Mouse (Mus musculus): ENCODE data around the gene Cyp2c70. TPM values are rescaled to one million over a fixed set of nuclear protein-coding genes. Genes with fewer than 3 reads are reported as not detected.
"Not testable (repeated sequence)": the region's sequence is repeated elsewhere in the genome, so short reads cannot be mapped to it uniquely, and the experiment has no call there.

Cyp2c70 gene
- polyA plus RNA-seq, 1 experiment = not detected

DNA sequence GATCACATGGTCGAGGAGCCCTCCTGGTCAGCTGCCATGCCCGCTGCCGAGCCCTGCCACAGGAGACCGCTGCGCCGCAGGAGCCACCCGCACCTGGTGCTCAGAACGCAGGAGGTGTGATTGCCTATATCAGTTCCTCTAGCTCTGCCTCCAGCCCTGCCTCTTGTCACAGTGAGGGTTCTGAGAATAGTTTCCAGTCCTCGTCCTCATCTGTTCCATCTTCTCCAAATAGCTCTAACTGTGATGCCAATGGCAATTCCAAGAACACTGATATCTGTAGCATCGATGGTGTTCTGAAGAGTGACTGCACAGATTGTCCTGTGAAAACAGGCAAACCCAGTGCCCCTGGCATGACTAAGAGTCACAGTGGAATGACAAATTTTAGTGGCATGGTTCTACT is 3.5 kb upstream of the Cyp2c70 start:
- no peak overlapping the region for H3K27ac ChIP-seq (ENCODE audit: insufficient read depth, low read depth, low read length)
- no peak for TF ChIP-seq POLR2A (IDR thresholded peaks at IDR 0.05; ENCODE audit: borderline replicate concordance, low read depth, low read length)
- no peak for TF ChIP-seq CTCF (IDR thresholded peaks at IDR 0.05; ENCODE audit: low read depth, low read length)
- no peaks in the 10 kb centered on the region for H3K4me1 ChIP-seq (ENCODE audit: control insufficient read depth, insufficient read depth, low read length)
- no peak overlapping the region for H3K4me3 ChIP-seq (ENCODE audit: insufficient read depth, low read length)

DNA sequence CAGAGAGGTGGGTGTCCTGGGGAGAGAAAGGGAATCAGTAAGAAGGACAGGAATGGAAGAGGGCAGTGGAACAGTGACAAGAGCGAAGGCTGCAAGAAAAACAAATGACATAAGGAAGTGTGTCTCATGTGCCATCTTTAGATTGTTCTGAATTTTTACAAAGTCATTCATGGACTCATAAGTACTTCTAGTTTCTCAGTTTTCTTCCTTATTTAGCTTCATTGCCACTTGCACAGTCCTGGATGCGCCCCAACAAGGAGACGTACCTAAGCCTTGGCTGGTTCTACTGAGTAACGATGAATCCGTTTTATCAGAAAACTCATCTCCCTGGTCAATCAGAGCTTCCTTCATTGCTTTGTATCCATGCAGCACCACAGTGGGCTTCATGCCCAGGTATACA is 3.5 kb downstream of the Cyp2c70 start:
- Histone ChIP-seq H3K4me3 (ENCODE audit: insufficient read depth, low read length) (no peak overlapping the region), H3K4me1 (ENCODE audit: control insufficient read depth, insufficient read depth, low read length) (no peaks in the 10 kb centered on the region), H3K27ac (ENCODE audit: insufficient read depth, low read depth, low read length) (no peak overlapping the region)
- TF ChIP-seq POLR2A (IDR thresholded peaks at IDR 0.05; ENCODE audit: borderline replicate concordance, low read depth, low read length) (no peak), CTCF (IDR thresholded peaks at IDR 0.05; ENCODE audit: low read depth, low read length) (no peak)

DNA sequence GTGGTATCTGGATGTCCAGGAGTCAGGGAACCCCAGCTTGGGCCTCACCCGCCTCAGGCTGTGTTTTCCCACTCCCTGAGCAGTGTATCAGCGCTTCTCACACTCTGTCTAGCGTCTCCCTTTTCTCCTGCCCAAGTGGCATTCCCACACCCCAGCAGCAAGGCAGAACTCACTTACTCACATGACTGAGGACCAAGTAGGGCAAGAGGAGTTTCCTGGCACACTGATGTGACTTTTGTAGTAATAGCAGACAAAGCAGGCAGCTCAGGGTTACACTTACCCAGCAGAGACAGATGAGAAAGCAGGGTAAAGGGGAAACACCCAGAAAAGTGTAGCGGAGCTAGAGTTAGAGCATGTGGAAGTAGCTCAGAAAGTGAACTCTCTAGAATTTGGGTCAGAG is 8.8 kb downstream of the Cyp2c70 start:
- no peaks in the 10 kb centered on the region for H3K4me1 ChIP-seq (ENCODE audit: control insufficient read depth, insufficient read depth, low read length)
- no peak overlapping the region for H3K4me3 ChIP-seq (ENCODE audit: insufficient read depth, low read length)
- TF ChIP-seq CTCF (IDR thresholded peaks at IDR 0.05; ENCODE audit: low read depth, low read length) (no peak), POLR2A (IDR thresholded peaks at IDR 0.05; ENCODE audit: borderline replicate concordance, low read depth, low read length) (no peak)
- no peak overlapping the region for H3K27ac ChIP-seq (ENCODE audit: insufficient read depth, low read depth, low read length)

DNA sequence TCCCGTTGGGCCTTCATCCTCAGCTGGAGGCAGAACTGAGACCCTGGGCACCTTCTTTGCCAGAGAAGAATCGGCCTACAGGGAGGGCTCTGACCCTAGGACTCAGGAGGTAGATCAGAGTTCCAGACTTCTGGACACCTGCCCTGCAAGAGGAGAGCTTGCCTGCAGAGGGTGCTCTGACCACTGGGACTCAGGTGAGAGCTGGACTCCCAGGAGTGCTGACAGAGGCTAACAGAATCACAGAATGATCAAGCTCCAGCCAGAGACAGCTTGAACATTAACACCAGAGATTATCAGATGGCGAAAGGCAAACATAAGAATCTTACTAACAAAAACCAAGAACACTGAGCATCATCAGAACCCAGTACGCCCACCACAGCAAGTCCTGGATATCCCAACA is 18.7 kb downstream of the Cyp2c70 start:
- not testable (repeated sequence) for H3K4me1 ChIP-seq (ENCODE audit: control insufficient read depth, insufficient read depth, low read length); H3K4me3 ChIP-seq (ENCODE audit: insufficient read depth, low read length); H3K27ac ChIP-seq (ENCODE audit: insufficient read depth, low read depth, low read length)

DNA sequence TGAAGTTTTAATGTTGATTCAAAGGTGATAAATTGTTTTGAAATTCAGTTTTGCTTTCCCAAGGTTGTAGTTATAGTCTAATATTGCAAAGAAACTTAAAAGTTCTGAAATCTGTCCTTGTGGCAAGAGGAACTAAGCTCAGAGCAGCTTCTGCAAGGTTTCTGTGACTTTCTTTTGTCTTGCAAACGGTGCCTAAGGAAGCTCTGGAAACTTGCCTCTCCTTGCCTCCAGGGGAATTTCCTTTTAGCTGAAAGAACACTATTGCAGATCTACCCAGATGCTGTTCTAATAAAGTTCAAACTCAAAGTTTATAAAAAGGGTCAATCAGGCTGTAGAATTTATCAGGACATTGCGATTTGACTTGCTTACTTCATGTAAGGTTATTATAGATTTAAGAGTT is 60.1 kb downstream of the Cyp2c70 start:
- H3K27ac ChIP-seq (ENCODE audit: insufficient read depth, low read depth, low read length); H3K4me1 ChIP-seq (ENCODE audit: control insufficient read depth, insufficient read depth, low read length): not testable (repeated sequence)

DNA sequence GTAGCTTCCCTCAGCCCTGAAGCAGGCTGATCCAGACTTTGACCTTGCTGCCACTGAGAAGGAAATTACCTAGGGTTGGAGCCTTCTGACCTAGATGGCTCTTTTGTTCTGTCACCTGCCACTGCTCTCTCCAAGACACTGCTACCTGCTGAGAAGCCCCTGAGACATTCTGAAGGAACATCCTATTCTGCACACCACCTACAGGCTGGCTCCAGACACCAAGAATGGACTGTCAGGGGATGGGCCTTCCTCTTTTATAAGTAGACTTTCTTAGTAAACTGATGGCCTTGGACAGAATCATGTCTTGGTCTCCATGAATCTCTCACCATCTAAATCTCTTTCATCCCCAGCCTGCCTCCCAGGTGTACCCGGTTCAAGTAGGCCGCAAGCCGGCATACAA is 62.0 kb downstream of the Cyp2c70 start:
- not testable (repeated sequence) for H3K4me1 ChIP-seq (ENCODE audit: control insufficient read depth, insufficient read depth, low read length); H3K27ac ChIP-seq (ENCODE audit: insufficient read depth, low read depth, low read length); H3K4me3 ChIP-seq (ENCODE audit: insufficient read depth, low read length)

More for the DNA sequence above, 60.1 kb downstream of the Cyp2c70 start:
- not testable (repeated sequence) for H3K4me3 ChIP-seq (ENCODE audit: insufficient read depth, low read length)

DNA sequence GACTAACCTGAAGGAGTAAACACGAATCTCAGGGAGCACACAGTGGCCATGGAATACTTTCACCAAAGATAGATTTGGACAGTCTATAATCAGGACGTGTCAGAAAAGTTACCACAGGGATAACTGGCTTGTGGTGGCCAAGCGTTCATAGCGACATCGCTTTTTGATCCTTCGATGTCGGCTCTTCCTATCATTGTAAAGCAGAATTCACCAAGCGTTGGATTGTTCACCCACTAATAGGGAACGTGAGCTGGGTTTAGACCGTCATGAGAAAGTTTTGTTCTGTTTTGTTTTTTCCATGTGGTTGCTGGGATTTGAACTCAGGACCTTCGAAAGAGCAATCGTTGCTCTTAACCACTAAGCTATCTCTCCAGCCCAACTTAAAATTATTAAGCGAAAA is 67.5 kb downstream of the Cyp2c70 start:
- H3K27ac ChIP-seq (ENCODE audit: insufficient read depth, low read depth, low read length); H3K4me1 ChIP-seq (ENCODE audit: control insufficient read depth, insufficient read depth, low read length); H3K4me3 ChIP-seq (ENCODE audit: insufficient read depth, low read length): not testable (repeated sequence)

Other genes starting within 250 kb of the Cyp2c70 start
- gene Cyp2c37, start 194.9 kb downstream of the Cyp2c70 start, polyA plus RNA-seq (2012; ENCODE audit: insufficient read depth, insufficient read length, missing spikeins) = not detected in 2 replicates
- not detected in 2 replicates for gene Cyp2c54, start 113.5 kb downstream of the Cyp2c70 start, polyA plus RNA-seq (2012; ENCODE audit: insufficient read depth, insufficient read length, missing spikeins)
- not detected in 2 replicates for gene Cyp2c50, start 97.6 kb downstream of the Cyp2c70 start, polyA plus RNA-seq (2012; ENCODE audit: insufficient read depth, insufficient read length, missing spikeins)
- gene Pdlim1, start 84.5 kb upstream of the Cyp2c70 start, polyA plus RNA-seq (2012; ENCODE audit: insufficient read depth, insufficient read length, missing spikeins) = 1.9 and 3.1 TPM in 2 replicates